Mouse (Mus musculus): Measurements from ENCODE around the gene Ubtd1. TPM values are rescaled to one million over a fixed set of nuclear protein-coding genes. Genes with fewer than 3 reads are reported as not detected.

The Ubtd1 gene
- total RNA-seq, 1 experiment from 2014 or later = 3.6 TPM

Other genes with a start within 250 kb of the Ubtd1 start
- gene Slit1, start 238.1 kb upstream of the Ubtd1 start, total RNA-seq (2017) = 0.05 and 0.15 TPM in 2 replicates
- gene Arhgap19, start 179.7 kb upstream of the Ubtd1 start, total RNA-seq (2017) = 33.2 and 36.2 TPM in 2 replicates
- gene Frat1, start 151.8 kb upstream of the Ubtd1 start, total RNA-seq (2017) = 9.9 and 14.7 TPM in 2 replicates
- gene Frat2, start 133.6 kb upstream of the Ubtd1 start, total RNA-seq (2017) = 26.8 and 27.4 TPM in 2 replicates
- 20.5 and 23.3 TPM in 2 replicates for gene Rrp12, start 85.6 kb upstream of the Ubtd1 start, total RNA-seq (2017)
- gene Pgam1, start 69.8 kb upstream of the Ubtd1 start, total RNA-seq (2017) = 206 and 215 TPM in 2 replicates
- gene Exosc1, start 48.3 kb upstream of the Ubtd1 start, total RNA-seq (2017) = 77.8 and 81.5 TPM in 2 replicates
- 21.9 and 41.6 TPM in 2 replicates for gene Zdhhc16, start 48.3 kb upstream of the Ubtd1 start, total RNA-seq (2017)
- gene Mms19, start 606 bp upstream of the Ubtd1 start, total RNA-seq (2017) = 13.5 and 34.9 TPM in 2 replicates
- not detected in 2 replicates for gene Ankrd2, start 54.2 kb downstream of the Ubtd1 start, total RNA-seq (2017)
- gene Hoga1, start 63.8 kb downstream of the Ubtd1 start, total RNA-seq (2017) = not detected in 2 replicates
- gene 4933411K16Rik, start 70.5 kb downstream of the Ubtd1 start, total RNA-seq (2017) = not detected in 2 replicates
- gene Morn4, start 104.6 kb downstream of the Ubtd1 start, total RNA-seq (2017) = 1.4 and 1.7 TPM in 2 replicates
- 7.8 and 12.5 TPM in 2 replicates for gene Pi4k2a, start 108.7 kb downstream of the Ubtd1 start, total RNA-seq (2017)
- gene Avpi1, start 147.3 kb downstream of the Ubtd1 start, total RNA-seq (2017) = 3.1 and 5.1 TPM in 2 replicates
- gene Marveld1, start 165.6 kb downstream of the Ubtd1 start, total RNA-seq (2017) = 10.7 and 12.0 TPM in 2 replicates
- 15.5 and 17.5 TPM in 2 replicates for gene Zfyve27, start 182.2 kb downstream of the Ubtd1 start, total RNA-seq (2017)
- gene Sfrp5, start 220.5 kb downstream of the Ubtd1 start, total RNA-seq (2017) = not detected in 2 replicates

All from common myeloid progenitor, adult 5-6 weeks (primary cell).